27 mouse cellular contexts compared by ENCODE assay signal in the genomic region with DNA sequence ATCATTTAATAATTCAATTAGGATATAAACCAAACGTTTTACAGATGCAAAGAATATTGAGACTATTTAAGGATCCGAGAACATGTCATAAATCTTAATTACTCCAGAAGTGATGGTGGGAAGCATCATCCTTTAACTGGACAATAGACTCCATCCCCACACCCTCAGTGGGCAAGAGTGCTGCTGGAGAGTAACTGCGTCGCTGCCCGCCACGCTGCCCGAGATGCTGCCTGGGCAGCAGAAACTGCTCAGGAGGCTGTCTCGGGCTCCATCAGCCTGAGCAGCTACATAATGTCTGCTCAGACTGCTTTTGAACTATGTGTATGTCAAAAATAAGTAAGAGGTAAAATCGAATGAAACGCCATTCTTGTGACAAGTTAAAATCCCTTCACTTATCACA. TPM values are rescaled to one million over a fixed set of nuclear protein-coding genes. Genes with fewer than 3 reads are reported as not detected.
DNase-seq lines count a peak whose midpoint lies in the region; ATAC-seq and TF ChIP-seq lines count a peak whose summit lies in the region.
"Had no signal": no experiment of that assay in that cellular context is flagged by ENCODE, and none has a peak within 500 bp of the region (broad histone marks: within the 10 kb centered on the region; RNA-seq: fewer than 3 reads in every experiment).

No protein-coding gene starts in this region.

- no peaks in the 10 kb centered on the region for H3K4me1 ChIP-seq in intestine, embryonic 14.5 days (replicated peaks; ENCODE audit: control insufficient read depth, insufficient read depth, low read length)
- H3K4me1 ChIP-seq in intestine, embryonic 16.5 days (ENCODE audit: control insufficient read depth, insufficient read depth, low read length), result peaks cover 4% of the 10 kb centered on the region; the same call in 1 of the 2 replicates
- 0 out of 2 replicates have a peak, but pooled peaks cover 2% of the 10 kb centered on the region for H3K4me1 ChIP-seq in midbrain, embryonic 11.5 days (ENCODE audit: control insufficient read depth, insufficient read depth, low read length)
- peaks cover 6% of the 10 kb centered on the region; the same call in 1 of the 2 replicates for H3K4me1 ChIP-seq in midbrain, embryonic 14.5 days (ENCODE audit: control insufficient read depth, insufficient read depth, low read length)
- H3K4me1 ChIP-seq in midbrain, postnatal 0 days (ENCODE audit: insufficient read depth, low read length), result peaks cover 3% of the 10 kb centered on the region
- H3K4me1 ChIP-seq in liver, embryonic 11.5 days (replicated peaks; ENCODE audit: control insufficient read depth, insufficient read depth, low read length), result no peaks in the 10 kb centered on the region
- H3K4me1 ChIP-seq: embryonic facial prominence, embryonic 10.5 days had no signal

- no peaks in the 10 kb centered on the region for H3K27me3 ChIP-seq in intestine, embryonic 14.5 days (replicated peaks; ENCODE audit: control insufficient read depth, insufficient read depth, low read length)
- H3K27me3 ChIP-seq in intestine, embryonic 16.5 days (replicated peaks; ENCODE audit: control insufficient read depth, insufficient read depth, low read length), result no peaks in the 10 kb centered on the region
- H3K27me3 ChIP-seq in midbrain, embryonic 11.5 days (ENCODE audit: control insufficient read depth, insufficient read depth, low read length), result no peaks in the 10 kb centered on the region
- H3K27me3 ChIP-seq in midbrain, embryonic 14.5 days (ENCODE audit: control insufficient read depth, insufficient read depth, low read length), result no peaks in the 10 kb centered on the region
- no peaks in the 10 kb centered on the region for H3K27me3 ChIP-seq in midbrain, postnatal 0 days (ENCODE audit: insufficient read depth, low read length)
- no peaks in the 10 kb centered on the region for H3K27me3 ChIP-seq in liver, embryonic 11.5 days (replicated peaks; ENCODE audit: control insufficient read depth, insufficient read depth, low read length)
- H3K27me3 ChIP-seq: embryonic facial prominence, embryonic 13.5 days; forebrain, embryonic 12.5 days; forebrain, embryonic 15.5 days; heart, embryonic 15.5 days; hindbrain, embryonic 15.5 days had no signal

- no peak for ATAC-seq in intestine, embryonic 14.5 days (replicated peaks; ENCODE audit: low FRiP score, low TSS enrichment, low read depth)
- ATAC-seq in intestine, embryonic 16.5 days, result no peak
- ATAC-seq in midbrain, embryonic 11.5 days (ENCODE audit: low FRiP score), result 0 out of 2 replicates have a peak, but pooled peaks have one; percentile 64
- ATAC-seq in midbrain, embryonic 14.5 days (ENCODE audit: low FRiP score, low TSS enrichment), result no peak
- no peak for ATAC-seq in midbrain, postnatal 0 days (ENCODE audit: low FRiP score)
- ATAC-seq in liver, embryonic 11.5 days (replicated peaks; ENCODE audit: low FRiP score), result no peak
- ATAC-seq: CD4-positive, CD25-positive, alpha-beta regulatory T cell, adult 4 months; forebrain, embryonic 15.5 days had no signal

- no peak overlapping the region for H3K4me3 ChIP-seq in intestine, embryonic 14.5 days (ENCODE audit: low read depth, low read length)
- H3K4me3 ChIP-seq in intestine, embryonic 16.5 days (ENCODE audit: low read length), result no peak overlapping the region
- H3K4me3 ChIP-seq in midbrain, embryonic 11.5 days (ENCODE audit: low read depth, low read length), result no peak overlapping the region
- peak overlapping the region; percentile 26 for H3K4me3 ChIP-seq in midbrain, embryonic 14.5 days (replicated peaks; ENCODE audit: low read depth, low read length)
- no peak overlapping the region for H3K4me3 ChIP-seq in midbrain, postnatal 0 days (ENCODE audit: low read depth, low read length)
- no peak overlapping the region for H3K4me3 ChIP-seq in liver, embryonic 11.5 days (ENCODE audit: low read depth, low read length)
- H3K4me3 ChIP-seq: embryonic facial prominence, embryonic 10.5 days; embryonic facial prominence, embryonic 13.5 days; erythroblast, embryonic 14.5 days; forebrain, embryonic 12.5 days; forebrain, embryonic 15.5 days; gastrocnemius, adult 2 months; heart, embryonic 15.5 days; hindbrain, embryonic 15.5 days had no signal

- 72% methylated on average over 10 of the region's 10 CpGs for WGBS in intestine, embryonic 14.5 days
- 74% methylated on average over 10 of the region's 10 CpGs for WGBS in intestine, embryonic 16.5 days
- 68% methylated on average over 10 of the region's 10 CpGs for WGBS in midbrain, embryonic 11.5 days
- 37% methylated on average over 10 of the region's 10 CpGs for WGBS in midbrain, embryonic 14.5 days
- 48% methylated on average over 10 of the region's 10 CpGs for WGBS in midbrain, postnatal 0 days
- WGBS in liver, embryonic 11.5 days, result 84% methylated on average over 10 of the region's 10 CpGs

- no peak overlapping the region for H3K27ac ChIP-seq in intestine, embryonic 14.5 days (ENCODE audit: low read depth)
- no peak overlapping the region for H3K27ac ChIP-seq in intestine, embryonic 16.5 days (ENCODE audit: low read length)
- no peak overlapping the region for H3K27ac ChIP-seq in midbrain, embryonic 11.5 days (ENCODE audit: low read depth, low read length)
- H3K27ac ChIP-seq in midbrain, embryonic 14.5 days (replicated peaks; ENCODE audit: low read depth, low read length), result peak overlapping the region; percentile 78
- H3K27ac ChIP-seq in midbrain, postnatal 0 days (ENCODE audit: low read depth, low read length), result 0 out of 2 replicates have a peak overlapping the region, but pooled peaks have one; percentile 34
- no peak overlapping the region for H3K27ac ChIP-seq in liver, embryonic 11.5 days (ENCODE audit: low read depth, low read length)
- H3K27ac ChIP-seq: embryonic facial prominence, embryonic 10.5 days; embryonic facial prominence, embryonic 13.5 days; forebrain, embryonic 12.5 days; forebrain, embryonic 15.5 days; gastrocnemius, adult 2 months; heart, embryonic 15.5 days; hindbrain, embryonic 15.5 days had no signal

- H3K9ac ChIP-seq in intestine, embryonic 14.5 days (ENCODE audit: low read length), result no peak overlapping the region
- no peak overlapping the region for H3K9ac ChIP-seq in intestine, embryonic 16.5 days (ENCODE audit: low read depth, low read length)
- peak overlapping the region; percentile 42; the same call in 1 of the 2 replicates for H3K9ac ChIP-seq in midbrain, embryonic 11.5 days (ENCODE audit: low read length)
- peak overlapping the region; percentile 51; the same call in 1 of the 2 replicates for H3K9ac ChIP-seq in midbrain, embryonic 14.5 days (replicated peaks; ENCODE audit: low read length)
- no peak overlapping the region for H3K9ac ChIP-seq in midbrain, postnatal 0 days (replicated peaks; ENCODE audit: low read length, poor library complexity, severe bottlenecking)
- no peak overlapping the region for H3K9ac ChIP-seq in liver, embryonic 11.5 days (ENCODE audit: low read depth, low read length)
- H3K9ac ChIP-seq: embryonic facial prominence, embryonic 13.5 days; forebrain, embryonic 12.5 days; forebrain, embryonic 15.5 days; heart, embryonic 15.5 days; hindbrain, embryonic 15.5 days had no signal

- H3K9me3 ChIP-seq in intestine, embryonic 14.5 days (ENCODE audit: control insufficient read depth, low read length), result 0 out of 2 replicates have a peak, but pooled peaks cover 3% of the 10 kb centered on the region
- no peaks in the 10 kb centered on the region for H3K9me3 ChIP-seq in intestine, embryonic 16.5 days (ENCODE audit: control insufficient read depth, low read length)
- H3K9me3 ChIP-seq in midbrain, embryonic 11.5 days (ENCODE audit: control insufficient read depth, low read length), result no peaks in the 10 kb centered on the region
- H3K9me3 ChIP-seq in midbrain, embryonic 14.5 days (ENCODE audit: control insufficient read depth, low read length), result no peaks in the 10 kb centered on the region
- no peaks in the 10 kb centered on the region for H3K9me3 ChIP-seq in midbrain, postnatal 0 days (ENCODE audit: low read length)
- no peaks in the 10 kb centered on the region for H3K9me3 ChIP-seq in liver, embryonic 11.5 days (ENCODE audit: control insufficient read depth, low read length)
- H3K9me3 ChIP-seq: embryonic facial prominence, embryonic 10.5 days; embryonic facial prominence, embryonic 13.5 days; forebrain, embryonic 12.5 days; forebrain, embryonic 15.5 days; heart, embryonic 15.5 days; hindbrain, embryonic 15.5 days had no signal

- H3K36me3 ChIP-seq in intestine, embryonic 14.5 days (ENCODE audit: control insufficient read depth, insufficient read depth, low read length), result no peaks in the 10 kb centered on the region
- H3K36me3 ChIP-seq in intestine, embryonic 16.5 days (ENCODE audit: control insufficient read depth, insufficient read depth, low read length), result no peaks in the 10 kb centered on the region
- H3K36me3 ChIP-seq in midbrain, embryonic 11.5 days (ENCODE audit: control insufficient read depth, insufficient read depth, low read length), result no peaks in the 10 kb centered on the region
- no peaks in the 10 kb centered on the region for H3K36me3 ChIP-seq in midbrain, embryonic 14.5 days (ENCODE audit: control insufficient read depth, insufficient read depth, low read length)
- H3K36me3 ChIP-seq in midbrain, postnatal 0 days (ENCODE audit: insufficient read depth, low read length), result no peaks in the 10 kb centered on the region
- H3K36me3 ChIP-seq in liver, embryonic 11.5 days (ENCODE audit: control insufficient read depth, insufficient read depth, low read length), result no peaks in the 10 kb centered on the region
- H3K36me3 ChIP-seq: embryonic facial prominence, embryonic 10.5 days; forebrain, embryonic 12.5 days; forebrain, embryonic 15.5 days; heart, embryonic 15.5 days; hindbrain, embryonic 15.5 days had no signal

- DNase-seq in intestine, embryonic 14.5 days (ENCODE audit: low spot score), result peak; percentile 45
- peak; percentile 84 for DNase-seq in midbrain, embryonic 11.5 days (ENCODE audit: low spot score, missing footprints)
- DNase-seq in midbrain, embryonic 14.5 days, result peak; percentile 72
- no peak for DNase-seq in midbrain, postnatal 0 days (ENCODE audit: low spot score)
- no peak for DNase-seq in liver, embryonic 11.5 days (ENCODE audit: low spot score)
- no peak for DNase-seq in cerebellum, adult 18-20 months
- DNase-seq: adrenal gland, adult 2 months; adrenal gland, postnatal 14 days; cerebellum, adult 11 months; cerebellum, adult 8-10 months; cerebellum, postnatal 10 days; cerebellum, postnatal 36 days; embryo, embryonic 11 days; gastrocnemius, adult 2 months; gastrocnemius, postnatal 14 days; heart, postnatal 10 days; heart, postnatal 36 days had no signal

- no peak for TF ChIP-seq CTCF in midbrain, postnatal 0 days (IDR thresholded peaks at IDR 0.05)

- no peak overlapping the region for H3K4me2 ChIP-seq in intestine, embryonic 14.5 days (ENCODE audit: low read length)
- no peak overlapping the region for H3K4me2 ChIP-seq in intestine, embryonic 16.5 days (ENCODE audit: low read depth, low read length)
- H3K4me2 ChIP-seq in midbrain, embryonic 11.5 days, result peak overlapping the region; percentile 19; the same call in 1 of the 2 replicates
- peak overlapping the region; percentile 50 for H3K4me2 ChIP-seq in midbrain, embryonic 14.5 days (ENCODE audit: low read length)
- peak overlapping the region; percentile 27; the same call in 1 of the 2 replicates for H3K4me2 ChIP-seq in midbrain, postnatal 0 days (ENCODE audit: low read depth, low read length, poor library complexity, severe bottlenecking)
- H3K4me2 ChIP-seq in liver, embryonic 11.5 days, result no peak overlapping the region
- H3K4me2 ChIP-seq: embryonic facial prominence, embryonic 13.5 days; forebrain, embryonic 12.5 days; forebrain, embryonic 15.5 days; heart, embryonic 11.5 days; heart, embryonic 15.5 days; hindbrain, embryonic 15.5 days had no signal

RNA-seq across cellular contexts. Expression of a gene that starts 52.1 kb away (rescaled TPM):
- 7.5 and 8.9 TPM in 2 replicates for polyA plus RNA-seq in intestine, embryonic 14.5 days (2014; fragmentation: Nextera tagmentation; extraction: Ambion mirVana)
- polyA plus RNA-seq in intestine, embryonic 16.5 days (2015; fragmentation: Nextera tagmentation; extraction: Ambion mirVana), result 2.3 TPM in 2 replicates
- polyA plus RNA-seq in midbrain, embryonic 11.5 days (2014; fragmentation: Nextera tagmentation; extraction: Ambion mirVana), result 15.8 and 16.5 TPM in 2 replicates
- polyA plus RNA-seq in midbrain, embryonic 14.5 days (2014; fragmentation: Nextera tagmentation; extraction: Ambion mirVana), result 41.4 and 53.5 TPM in 2 replicates
- total RNA-seq in midbrain, postnatal 0 days (2014; rRNA removed), result 39.2 and 46.0 TPM in 2 replicates
- polyA plus RNA-seq in midbrain, postnatal 0 days (2015; fragmentation: Nextera tagmentation; extraction: Ambion mirVana), result 16.3 and 16.6 TPM in 2 replicates
- 2.8 and 3.0 TPM in 2 replicates for polyA plus RNA-seq in liver, embryonic 11.5 days (2014; fragmentation: Nextera tagmentation; extraction: Ambion mirVana)

Comparison
In these comparisons a context has a peak if more than half of its experiments do, and no peak if none do; other contexts are left out.
1. DNase-seq: peak in intestine, embryonic 14.5 days (single experiment), midbrain, embryonic 11.5 days (single experiment) and midbrain, embryonic 14.5 days (single experiment); none in midbrain, postnatal 0 days (single experiment), liver, embryonic 11.5 days (single experiment) and cerebellum, adult 18-20 months (0 of 2).
2. H3K27ac ChIP-seq: peak in midbrain, embryonic 14.5 days (single experiment) and midbrain, postnatal 0 days (single experiment); none in intestine, embryonic 14.5 days (single experiment), intestine, embryonic 16.5 days (single experiment), midbrain, embryonic 11.5 days (single experiment) and liver, embryonic 11.5 days (single experiment).
3. H3K9ac ChIP-seq: peak in midbrain, embryonic 11.5 days (single experiment) and midbrain, embryonic 14.5 days (single experiment); none in intestine, embryonic 14.5 days (single experiment), intestine, embryonic 16.5 days (single experiment), midbrain, postnatal 0 days (single experiment) and liver, embryonic 11.5 days (single experiment).
4. H3K4me2 ChIP-seq: peak in midbrain, embryonic 11.5 days (single experiment), midbrain, embryonic 14.5 days (single experiment) and midbrain, postnatal 0 days (single experiment); none in intestine, embryonic 14.5 days (single experiment), intestine, embryonic 16.5 days (single experiment) and liver, embryonic 11.5 days (single experiment).